ENCODE assay signal across 28 mouse cellular contexts in genomic region chr5:119862431-119862830, GRCm38 (mm10). TPM values are rescaled to one million over a fixed set of nuclear protein-coding genes. Genes with fewer than 3 reads are reported as not detected.
"Had no signal": no experiment of that assay in that cellular context is flagged by ENCODE, and none has a peak within 500 bp of the region (broad histone marks: within the 10 kb centered on the region; RNA-seq: fewer than 3 reads in every experiment).

No protein-coding gene starts in this region.

- H3K4me2 ChIP-seq: kidney, embryonic 15.5 days; liver, embryonic 13.5 days; midbrain, embryonic 12.5 days; midbrain, embryonic 15.5 days; neural tube, embryonic 13.5 days; stomach, embryonic 15.5 days had no signal

- H3K9ac ChIP-seq: kidney, embryonic 15.5 days; liver, embryonic 13.5 days; midbrain, embryonic 12.5 days; midbrain, embryonic 15.5 days; neural tube, embryonic 13.5 days; stomach, embryonic 15.5 days had no signal

- DNase-seq: kidney, postnatal 10 days; kidney, postnatal 36 days; layer of hippocampus, postnatal 36 days; liver, embryonic 13.5 days; lung, adult 2 months; lung, postnatal 14 days; lung, postnatal 4 days; retina, postnatal 1 day; right cerebral cortex, postnatal 25 days; spleen, adult 18-20 months; thymus, postnatal 25 days had no signal

- H3K9me3 ChIP-seq: kidney, embryonic 15.5 days; liver, embryonic 13.5 days; midbrain, embryonic 12.5 days; midbrain, embryonic 15.5 days; neural tube, embryonic 13.5 days; stomach, embryonic 15.5 days had no signal

- ATAC-seq: midbrain, embryonic 15.5 days had no signal

- H3K4me1 ChIP-seq: liver, embryonic 13.5 days; stomach, embryonic 15.5 days had no signal

- H3K27ac ChIP-seq: kidney, embryonic 15.5 days; left cerebral cortex, adult 2 months; liver, embryonic 13.5 days; midbrain, embryonic 12.5 days; midbrain, embryonic 15.5 days; neural tube, embryonic 13.5 days; stomach, embryonic 15.5 days had no signal

- H3K4me3 ChIP-seq: kidney, embryonic 15.5 days; left cerebral cortex, adult 2 months; liver, embryonic 13.5 days; midbrain, embryonic 12.5 days; midbrain, embryonic 15.5 days; myocyte; neural tube, embryonic 13.5 days; stomach, embryonic 15.5 days had no signal

- H3K27me3 ChIP-seq: midbrain, embryonic 15.5 days had no signal

- H3K36me3 ChIP-seq: kidney, embryonic 15.5 days; liver, embryonic 13.5 days; midbrain, embryonic 12.5 days; midbrain, embryonic 15.5 days; neural tube, embryonic 13.5 days; stomach, embryonic 15.5 days had no signal

RNA-seq across cellular contexts. Expression of gene Tbx5, which starts 30.0 kb away (rescaled TPM):
- total RNA-seq: layer of hippocampus, adult 8-10 months; layer of hippocampus, postnatal 10 days; layer of hippocampus, postnatal 36 days; left cerebral cortex, adult 2 months; left cerebral cortex, postnatal 10 days; left cerebral cortex, postnatal 36 days; liver, adult 2 months; megakaryocyte progenitor cell, adult 5-6 weeks; megakaryocyte-erythroid progenitor cell, adult 5-6 weeks; monocyte, adult 5-6 weeks; neutrophil, adult 5-6 weeks had no signal
- polyA plus RNA-seq: liver, adult 2 months; liver, embryonic 16.5 days; myocyte had no signal
